Mouse (Mus musculus): Measurements from ENCODE around the gene Rtp3. TPM values are rescaled to one million over a fixed set of nuclear protein-coding genes. Genes with fewer than 3 reads are reported as not detected.

Gene Rtp3
- polyA plus RNA-seq, 1 experiment from 2014 or later = 0.09 TPM

DNA sequence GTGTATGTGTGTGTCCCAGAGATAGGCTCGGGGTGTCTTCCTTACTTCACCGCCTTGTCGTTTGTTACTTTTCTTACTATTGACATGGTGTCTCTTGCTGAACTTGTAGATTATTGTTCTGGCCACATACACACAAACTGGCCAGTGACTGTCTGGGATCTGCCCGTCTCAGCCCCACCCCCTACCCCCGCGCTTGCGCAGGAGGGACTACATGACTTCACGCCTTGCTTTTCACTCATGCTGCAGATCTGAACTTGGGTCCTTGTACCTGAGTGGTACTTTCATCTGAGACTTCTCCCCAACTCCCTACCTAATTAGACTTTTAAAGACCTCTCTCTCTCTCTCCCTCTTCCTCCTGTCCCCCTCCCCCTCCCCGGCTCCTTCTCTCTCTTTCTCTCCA is 6.3 kb downstream of the Rtp3 start:
- H3K4me1 ChIP-seq (replicated peaks) = 0 out of 2 replicates have a peak, but pooled peaks cover 3% of the 10 kb centered on the region
- no peaks in the 10 kb centered on the region for H3K27me3 ChIP-seq (replicated peaks)
- H3K4me3 ChIP-seq = no peak overlapping the region
- H3K4me2 ChIP-seq = no peak overlapping the region
- no peak overlapping the region for H3K9ac ChIP-seq
- H3K9me3 ChIP-seq (replicated peaks) = 0 out of 2 replicates have a peak, but pooled peaks cover 8% of the 10 kb centered on the region
- 88% methylated on average over 9 of the region's 9 CpGs for WGBS
- ATAC-seq (ENCODE audit: insufficient number of reproducible peaks, low FRiP score) = no peak
- H3K27ac ChIP-seq (ENCODE audit: poor library complexity, severe bottlenecking) = no peak overlapping the region
- H3K36me3 ChIP-seq = no peaks in the 10 kb centered on the region

DNA sequence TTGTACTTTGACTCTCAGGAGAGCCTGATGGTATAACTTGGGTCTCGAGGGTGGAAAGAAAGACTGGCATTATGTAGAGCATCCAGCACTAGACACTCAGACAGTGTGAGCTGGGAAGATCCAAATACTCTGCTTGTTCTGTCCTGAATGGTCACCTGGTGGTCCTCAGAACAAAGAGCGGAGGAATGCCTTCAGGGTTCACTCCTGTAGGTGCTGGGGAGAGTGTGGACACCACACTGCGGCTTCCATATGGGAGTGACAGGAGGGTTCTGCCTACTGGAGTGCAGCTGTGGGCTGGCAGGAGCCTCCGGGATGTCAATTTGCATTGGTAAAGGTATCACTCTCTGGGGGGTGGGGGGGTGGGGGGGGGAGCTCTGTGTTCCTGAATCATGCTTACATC is 8.0 kb downstream of the Rtp3 start:
- Histone ChIP-seq H3K4me1 (replicated peaks) (no peaks in the 10 kb centered on the region), H3K27me3 (replicated peaks) (no peaks in the 10 kb centered on the region), H3K9ac (no peak overlapping the region), H3K4me3 (no peak overlapping the region), H3K36me3 (no peaks in the 10 kb centered on the region), H3K9me3 (replicated peaks) (0 out of 2 replicates have a peak, but pooled peaks cover 8% of the 10 kb centered on the region), H3K27ac (ENCODE audit: poor library complexity, severe bottlenecking) (no peak overlapping the region), H3K4me2 (no peak overlapping the region)
- ATAC-seq (ENCODE audit: insufficient number of reproducible peaks, low FRiP score) = no peak
- 60% methylated on average over 4 of the region's 4 CpGs for WGBS

DNA sequence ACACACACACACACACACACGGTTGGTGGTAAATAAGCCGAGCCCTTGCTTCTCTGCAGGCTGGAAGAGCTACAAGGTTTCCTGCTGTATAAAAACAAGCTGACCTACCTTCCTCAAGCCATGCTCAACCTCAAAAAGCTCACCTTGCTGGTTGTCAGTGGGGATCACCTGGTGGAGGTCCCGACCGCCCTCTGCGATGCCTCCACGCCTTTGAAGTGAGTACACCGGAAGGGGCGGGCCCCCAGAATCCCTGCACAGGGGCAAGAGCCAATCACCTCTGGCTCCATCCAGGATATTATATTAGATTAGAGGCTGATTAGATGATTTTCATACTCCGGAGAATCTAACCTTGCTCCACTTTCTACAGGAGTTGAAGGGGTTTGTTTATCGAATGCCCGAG is 11.0 kb downstream of the Rtp3 start:
- no peak overlapping the region for H3K9ac ChIP-seq
- H3K4me2 ChIP-seq = no peak overlapping the region
- H3K4me1 ChIP-seq (replicated peaks) = no peaks in the 10 kb centered on the region
- no peaks in the 10 kb centered on the region for H3K36me3 ChIP-seq
- H3K4me3 ChIP-seq = no peak overlapping the region
- no peaks in the 10 kb centered on the region for H3K27me3 ChIP-seq (replicated peaks)
- H3K27ac ChIP-seq (ENCODE audit: poor library complexity, severe bottlenecking) = no peak overlapping the region
- 91% methylated on average over 11 of the region's 11 CpGs for WGBS
- ATAC-seq (ENCODE audit: insufficient number of reproducible peaks, low FRiP score) = no peak
- 0 out of 2 replicates have a peak, but pooled peaks cover 5% of the 10 kb centered on the region for H3K9me3 ChIP-seq (replicated peaks)

DNA sequence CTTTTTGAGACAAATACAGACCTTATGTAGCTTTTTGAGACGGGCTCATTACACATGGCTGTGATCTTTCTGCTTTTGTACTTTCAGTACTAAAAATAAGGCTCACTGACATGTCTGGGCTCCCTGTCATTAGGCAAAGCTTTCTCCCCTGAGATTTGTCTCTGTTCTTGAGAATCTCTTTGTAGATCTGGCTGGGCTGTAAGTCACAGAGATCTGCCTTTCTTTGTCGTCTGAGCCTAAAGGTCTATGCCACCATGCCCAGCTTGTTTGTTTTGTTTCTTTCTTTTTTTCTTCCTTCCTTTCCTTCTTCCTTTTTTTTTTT is 24.5 kb downstream of the Rtp3 start:
- WGBS = 60% methylated on average over 2 of the region's 2 CpGs
- Histone ChIP-seq H3K36me3 (no peaks in the 10 kb centered on the region), H3K4me3 (no peak overlapping the region), H3K9ac (no peak overlapping the region), H3K27me3 (replicated peaks) (no peaks in the 10 kb centered on the region), H3K4me1 (replicated peaks) (no peaks in the 10 kb centered on the region), H3K27ac (ENCODE audit: poor library complexity, severe bottlenecking) (no peak overlapping the region), H3K9me3 (replicated peaks) (no peaks in the 10 kb centered on the region), H3K4me2 (no peak overlapping the region)
- ATAC-seq (ENCODE audit: insufficient number of reproducible peaks, low FRiP score) = no peak

DNA sequence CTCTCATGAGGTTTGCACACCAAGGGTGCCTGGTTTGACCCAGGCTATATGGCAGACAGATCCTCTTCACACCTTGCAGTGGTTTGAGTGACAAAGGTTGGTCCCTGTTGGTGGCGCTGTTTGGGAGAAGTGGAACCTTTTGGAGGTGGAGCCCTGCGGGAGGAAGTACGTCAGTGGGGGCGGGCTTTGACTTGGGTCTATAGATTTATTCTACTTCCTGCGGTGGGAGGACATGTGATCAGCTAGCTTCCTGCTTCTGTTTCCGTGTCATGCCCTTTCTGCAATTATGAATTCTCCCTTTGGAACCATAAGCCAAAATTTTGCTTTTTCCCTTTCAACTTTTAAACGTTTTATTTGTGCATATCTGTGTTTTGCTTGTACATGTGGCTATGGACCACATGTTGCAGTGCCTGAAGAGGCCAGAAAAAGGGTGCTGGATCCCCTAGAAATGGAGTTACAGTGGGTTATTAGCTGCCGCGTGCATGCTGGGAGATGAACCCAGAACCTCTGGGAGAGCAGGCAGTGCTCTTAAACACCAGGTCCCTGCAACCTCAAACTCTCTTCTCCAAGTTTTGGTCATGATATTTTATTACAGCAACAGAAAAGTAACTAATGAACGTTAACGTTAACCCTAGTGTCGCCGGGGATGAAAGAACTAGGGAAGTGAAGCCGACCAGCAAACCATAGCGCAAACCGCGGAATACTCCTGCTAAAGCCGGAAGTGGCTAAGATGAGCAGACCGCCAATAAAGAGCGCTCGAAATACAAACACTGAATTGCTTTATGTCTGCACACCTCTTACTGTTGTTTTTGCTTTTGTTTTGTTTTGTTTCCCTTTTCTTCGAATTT is 25.1 kb downstream of the Rtp3 start:
- Histone ChIP-seq H3K27ac (ENCODE audit: poor library complexity, severe bottlenecking) (no peak overlapping the region), H3K4me2 (no peak overlapping the region), H3K9ac (no peak overlapping the region), H3K27me3 (replicated peaks) (no peaks in the 10 kb centered on the region), H3K9me3 (replicated peaks) (no peaks in the 10 kb centered on the region), H3K4me1 (replicated peaks) (no peaks in the 10 kb centered on the region), H3K36me3 (no peaks in the 10 kb centered on the region), H3K4me3 (no peak overlapping the region)
- WGBS = 87% methylated on average over 22 of the region's 22 CpGs
- no peak for ATAC-seq (ENCODE audit: insufficient number of reproducible peaks, low FRiP score)

DNA sequence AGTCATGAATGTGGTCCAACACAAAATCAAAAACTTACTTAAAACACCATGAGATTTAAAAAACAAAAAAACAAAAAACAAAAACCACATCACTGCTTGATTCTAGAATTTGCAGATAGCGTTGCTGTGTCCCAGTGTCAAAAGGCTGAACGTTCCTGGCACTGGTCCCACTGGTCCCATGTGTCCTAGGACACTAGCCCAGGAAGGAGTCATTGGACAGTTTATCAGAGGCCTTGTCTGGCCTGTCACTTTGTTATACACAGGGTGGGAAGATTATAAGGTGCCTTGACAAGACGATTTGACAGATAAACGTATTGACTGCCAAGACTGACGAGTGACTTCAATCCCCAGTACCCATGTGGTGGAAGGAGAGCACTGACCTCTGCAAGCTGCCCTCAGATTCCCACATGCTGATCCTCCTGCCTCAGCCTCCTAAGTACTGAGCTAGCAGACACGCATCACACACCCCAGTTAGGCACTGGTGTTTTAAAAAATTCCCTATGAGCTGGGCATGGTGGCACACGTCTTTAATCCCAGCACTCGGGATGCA is 26.7 kb downstream of the Rtp3 start:
- Histone ChIP-seq H3K9ac (no peak overlapping the region), H3K9me3 (replicated peaks) (no peaks in the 10 kb centered on the region), H3K4me1 (replicated peaks) (no peaks in the 10 kb centered on the region), H3K4me2 (no peak overlapping the region), H3K4me3 (no peak overlapping the region), H3K27ac (ENCODE audit: poor library complexity, severe bottlenecking) (no peak overlapping the region), H3K27me3 (replicated peaks) (no peaks in the 10 kb centered on the region), H3K36me3 (no peaks in the 10 kb centered on the region)
- ATAC-seq (ENCODE audit: insufficient number of reproducible peaks, low FRiP score) = no peak
- WGBS = 70% methylated on average over 8 of the region's 8 CpGs

DNA sequence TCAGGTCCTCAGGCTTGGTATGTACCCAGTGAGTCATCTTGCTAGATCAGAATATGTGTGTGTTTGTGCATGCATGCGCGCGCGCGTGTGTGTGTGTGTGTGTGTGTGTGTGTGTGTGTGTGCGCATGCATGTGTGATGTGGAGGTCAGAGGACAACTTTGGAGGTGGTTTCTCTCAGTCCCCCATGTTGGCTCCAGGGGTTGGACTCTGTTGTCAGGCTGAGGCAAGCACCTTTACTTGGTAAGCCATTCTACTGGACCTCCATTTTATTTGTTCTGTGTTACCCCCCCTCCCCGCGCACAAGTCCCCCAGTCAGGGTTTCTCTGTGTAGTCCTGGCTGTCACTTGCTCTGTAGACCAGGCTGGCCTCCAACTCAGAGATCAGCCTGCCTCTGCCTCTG is 29.0 kb downstream of the Rtp3 start:
- H3K27ac ChIP-seq (ENCODE audit: poor library complexity, severe bottlenecking) = no peak overlapping the region
- no peaks in the 10 kb centered on the region for H3K27me3 ChIP-seq (replicated peaks)
- ATAC-seq (ENCODE audit: insufficient number of reproducible peaks, low FRiP score) = no peak
- H3K36me3 ChIP-seq = no peaks in the 10 kb centered on the region
- H3K9me3 ChIP-seq (replicated peaks) = no peaks in the 10 kb centered on the region
- H3K4me3 ChIP-seq = no peak overlapping the region
- 96% methylated on average over 8 of the region's 8 CpGs for WGBS
- H3K9ac ChIP-seq = no peak overlapping the region
- H3K4me1 ChIP-seq (replicated peaks) = no peaks in the 10 kb centered on the region
- no peak overlapping the region for H3K4me2 ChIP-seq

DNA sequence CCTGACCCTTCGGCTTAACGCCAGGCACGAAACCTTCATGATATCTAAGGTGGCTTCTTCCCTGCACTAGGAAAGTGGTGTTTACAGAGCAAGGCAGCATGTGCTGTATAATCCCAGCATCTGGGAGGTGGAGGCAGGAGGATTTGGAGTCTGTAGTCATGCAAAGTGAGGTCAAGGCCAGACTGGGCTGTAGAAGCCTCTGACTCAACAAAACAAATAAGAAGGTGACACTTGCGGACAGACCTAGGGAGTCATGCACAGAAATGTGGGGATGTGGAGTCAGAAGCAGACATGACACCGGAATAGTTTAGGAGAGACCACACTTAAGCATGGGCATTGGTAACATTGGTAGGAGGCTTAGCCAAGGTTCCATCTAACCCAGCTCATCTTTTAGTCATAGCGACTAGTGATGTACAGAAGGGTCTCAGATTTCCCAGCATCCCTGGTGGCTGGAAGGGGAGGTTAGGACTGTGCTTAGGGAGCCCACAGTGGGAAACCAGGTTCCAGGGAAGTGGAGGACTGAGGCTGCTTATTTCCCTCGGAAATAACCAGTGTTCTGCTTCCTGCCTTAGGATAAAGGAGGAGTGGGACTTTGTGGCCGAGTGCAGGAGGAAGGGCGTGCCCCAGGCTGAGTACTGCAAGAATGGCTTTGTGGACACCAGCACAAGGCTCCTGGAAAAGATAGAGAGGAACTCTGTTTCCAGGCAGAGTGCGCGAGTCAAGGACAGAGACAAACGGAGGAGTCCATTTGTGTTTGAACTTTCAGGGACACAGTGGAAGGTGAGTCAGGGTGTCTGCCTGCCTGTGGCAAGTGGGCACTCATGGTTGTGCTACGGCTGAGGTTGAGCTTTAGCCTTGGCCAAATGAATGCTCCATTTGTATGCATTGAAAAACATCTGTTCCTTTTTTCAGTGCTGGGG is 29.9 kb downstream of the Rtp3 start:
- H3K27me3 ChIP-seq (replicated peaks) = no peaks in the 10 kb centered on the region
- no peak overlapping the region for H3K4me2 ChIP-seq
- no peak for ATAC-seq (ENCODE audit: insufficient number of reproducible peaks, low FRiP score)
- H3K9ac ChIP-seq = no peak overlapping the region
- H3K4me3 ChIP-seq = no peak overlapping the region
- no peaks in the 10 kb centered on the region for H3K36me3 ChIP-seq
- H3K27ac ChIP-seq (ENCODE audit: poor library complexity, severe bottlenecking) = no peak overlapping the region
- 76% methylated on average over 13 of the region's 13 CpGs for WGBS
- no peaks in the 10 kb centered on the region for H3K9me3 ChIP-seq (replicated peaks)
- no peaks in the 10 kb centered on the region for H3K4me1 ChIP-seq (replicated peaks)

DNA sequence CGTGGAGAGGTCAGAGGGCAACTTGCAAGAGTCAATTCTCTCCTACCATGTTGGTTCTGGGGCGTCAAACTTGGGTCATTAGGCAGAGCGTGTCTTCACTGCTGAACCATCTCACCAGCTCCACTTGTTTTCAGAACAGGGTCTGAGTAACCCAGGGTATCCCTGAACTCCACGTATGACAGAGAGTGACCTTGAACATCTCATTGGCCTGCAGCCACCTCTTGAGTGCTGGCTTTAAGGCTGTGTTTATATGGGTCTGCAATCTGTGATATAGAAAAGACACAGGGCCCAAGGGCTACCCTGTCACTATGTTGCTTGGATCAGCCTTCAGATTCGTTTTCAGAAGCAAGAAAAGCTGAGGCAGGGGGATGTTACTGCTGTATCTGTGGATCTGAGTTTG is 30.7 kb downstream of the Rtp3 start:
- H3K4me1 ChIP-seq (replicated peaks) = no peaks in the 10 kb centered on the region
- no peaks in the 10 kb centered on the region for H3K9me3 ChIP-seq (replicated peaks)
- WGBS = 74% methylated on average over 5 of the region's 5 CpGs
- no peak overlapping the region for H3K4me3 ChIP-seq
- H3K9ac ChIP-seq = no peak overlapping the region
- H3K27ac ChIP-seq (ENCODE audit: poor library complexity, severe bottlenecking) = no peak overlapping the region
- H3K27me3 ChIP-seq (replicated peaks) = no peaks in the 10 kb centered on the region; the same call in 1 of the 2 replicates
- H3K4me2 ChIP-seq = no peak overlapping the region
- no peaks in the 10 kb centered on the region for H3K36me3 ChIP-seq
- no peak for ATAC-seq (ENCODE audit: insufficient number of reproducible peaks, low FRiP score)

DNA sequence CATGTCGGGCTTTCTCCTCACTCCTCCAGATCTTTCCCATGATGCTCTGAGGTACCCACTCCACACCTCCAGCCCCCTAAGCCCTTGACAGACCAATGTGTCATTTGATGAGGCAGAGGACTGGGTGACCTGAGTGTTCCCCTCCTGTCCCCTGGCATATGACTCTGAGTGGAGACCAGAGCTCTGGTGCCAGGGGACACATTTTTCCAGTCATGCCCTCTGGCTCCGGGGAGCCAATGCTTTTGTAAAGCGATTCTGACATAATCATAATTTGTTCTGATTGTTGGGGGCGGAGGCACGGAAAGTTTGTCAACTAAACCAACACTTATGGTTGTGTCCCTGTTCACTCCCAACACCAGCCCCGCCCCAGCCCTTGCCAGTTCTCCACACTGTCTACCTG is 34.4 kb downstream of the Rtp3 start:
- Histone ChIP-seq H3K4me1 (replicated peaks) (peaks cover 11% of the 10 kb centered on the region; the same call in 1 of the 2 replicates), H3K9ac (no peak overlapping the region), H3K4me3 (no peak overlapping the region), H3K27ac (ENCODE audit: poor library complexity, severe bottlenecking) (no peak overlapping the region), H3K4me2 (no peak overlapping the region), H3K9me3 (replicated peaks) (no peaks in the 10 kb centered on the region), H3K36me3 (no peaks in the 10 kb centered on the region), H3K27me3 (replicated peaks) (no peaks in the 10 kb centered on the region; the same call in 1 of the 2 replicates)
- no peak for ATAC-seq (ENCODE audit: insufficient number of reproducible peaks, low FRiP score)
- WGBS = 82% methylated on average over 6 of the region's 6 CpGs

All from heart, embryonic 12.5 days (tissue).